Mouse (Mus musculus) splenic B cell, adult 2 months (primary cell): Measurements from ENCODE around the gene Evi5.
A peak's percentile ranks its signal among the peaks of the same experiment; 100 is the strongest.

Source experiments
- DNase-seq: peaks from one replicate; pipeline ENCODE4 v3.0.0-alpha.2; 2011; ENCODE audit warnings: low read depth, low spot score
- H3K27me3 ChIP-seq: 2 replicates; pipeline ENCODE4 v1.6.1; 2012; ENCODE audit warnings: mild to moderate bottlenecking, low read length, moderate library complexity, mixed read lengths; ENCODE audit not compliant: control insufficient read depth, poor library complexity, insufficient read depth, severe bottlenecking
- H3K36me3 ChIP-seq: 2 replicates; pipeline ENCODE4 v1.6.1; 2012; ENCODE audit warnings: mild to moderate bottlenecking, low read length, moderate library complexity, mixed read lengths; ENCODE audit not compliant: control insufficient read depth, poor library complexity, insufficient read depth, severe bottlenecking

Gene Evi5

GRCm38 (mm10) chr5:107874561-107875260 lies at the start of gene Evi5:
TSS of gene Evi5 (minus strand) at chr5:107875107.
- H3K36me3 ChIP-seq, result no peaks in the 10 kb centered on the region
- DNase-seq, result no peak
- no peaks in the 10 kb centered on the region for H3K27me3 ChIP-seq

GRCm38 (mm10) chr5:107924564-107924963 lies 49.7 kb upstream of the Evi5 start:
- Histone ChIP-seq H3K36me3 (peaks cover 3% of the 10 kb centered on the region), H3K27me3 (no peaks in the 10 kb centered on the region)

GRCm38 (mm10) chr5:107922836-107923235 lies 47.9 kb upstream of the Evi5 start:
- Histone ChIP-seq H3K27me3 (no peaks in the 10 kb centered on the region), H3K36me3 (peaks cover 3% of the 10 kb centered on the region)
- DNase-seq, result no peak

More at GRCm38 (mm10) chr5:107924564-107924963, 49.7 kb upstream of the Evi5 start:
- no peak for DNase-seq

- H3K27me3 ChIP-seq, result no peaks in the 10 kb centered on the region
- peak; percentile 93 for DNase-seq
Measured at GRCm38 (mm10) chr5:107921400-107922252, 46.7 kb upstream of the Evi5 start.

GRCm38 (mm10) chr5:107915280-107915679 lies 40.4 kb upstream of the Evi5 start:
- no peak for DNase-seq
- Histone ChIP-seq H3K36me3 (peaks cover 18% of the 10 kb centered on the region; the same call in 1 of the 2 replicates), H3K27me3 (no peaks in the 10 kb centered on the region)

More at GRCm38 (mm10) chr5:107921400-107922252, 46.7 kb upstream of the Evi5 start:
- H3K36me3 ChIP-seq, result peaks cover 6% of the 10 kb centered on the region

- Histone ChIP-seq H3K27me3 (no peaks in the 10 kb centered on the region), H3K36me3 (peaks cover 28% of the 10 kb centered on the region)
- DNase-seq, result no peak
Measured at GRCm38 (mm10) chr5:107911012-107911411, 36.1 kb upstream of the Evi5 start.

GRCm38 (mm10) chr5:107910084-107910616 lies 35.2 kb upstream of the Evi5 start:
- no peaks in the 10 kb centered on the region for H3K27me3 ChIP-seq
- peaks cover 34% of the 10 kb centered on the region for H3K36me3 ChIP-seq

GRCm38 (mm10) chr5:107909668-107910067 lies 34.8 kb upstream of the Evi5 start:
- Histone ChIP-seq H3K36me3 (peaks cover 36% of the 10 kb centered on the region), H3K27me3 (no peaks in the 10 kb centered on the region)
- DNase-seq, result no peak

More at GRCm38 (mm10) chr5:107910084-107910616, 35.2 kb upstream of the Evi5 start:
- DNase-seq, result no peak

- no peak for DNase-seq
- Histone ChIP-seq H3K27me3 (no peaks in the 10 kb centered on the region), H3K36me3 (peaks cover 37% of the 10 kb centered on the region)
Measured at GRCm38 (mm10) chr5:107908514-107909110, 33.7 kb upstream of the Evi5 start.

GRCm38 (mm10) chr5:107904325-107904724 lies 29.4 kb upstream of the Evi5 start:
- H3K36me3 ChIP-seq, result peaks cover 25% of the 10 kb centered on the region
- no peak for DNase-seq
- no peaks in the 10 kb centered on the region for H3K27me3 ChIP-seq

GRCm38 (mm10) chr5:107901014-107901615 lies 26.2 kb upstream of the Evi5 start:
- peak; percentile 67 for DNase-seq

GRCm38 (mm10) chr5:107900206-107901013 lies 25.5 kb upstream of the Evi5 start, which contains the start of gene Rpl5:
TSS of gene Rpl5 (plus strand) at chr5:107900502.
- Histone ChIP-seq H3K36me3 (peaks cover 10% of the 10 kb centered on the region), H3K27me3 (no peaks in the 10 kb centered on the region)
- peak; percentile 98 for DNase-seq

More at GRCm38 (mm10) chr5:107901014-107901615, 26.2 kb upstream of the Evi5 start:
- Histone ChIP-seq H3K36me3 (peaks cover 13% of the 10 kb centered on the region), H3K27me3 (no peaks in the 10 kb centered on the region)

- Histone ChIP-seq H3K36me3 (no peaks in the 10 kb centered on the region), H3K27me3 (no peaks in the 10 kb centered on the region)
- no peak for DNase-seq
Measured at GRCm38 (mm10) chr5:107896265-107896664, 21.4 kb upstream of the Evi5 start.
